Mouse (Mus musculus) adrenal gland, postnatal 0 days (tissue): Measurements from ENCODE around the gene Gbf1. TPM values are rescaled to one million over a fixed set of nuclear protein-coding genes. Genes with fewer than 3 reads are reported as not detected.

Source experiments
- polyA plus RNA-seq: library from polyadenylated mRNA; unstranded; fragments of >200 nt; fragmentation: Nextera tagmentation; extraction: Ambion mirVana; gene quantifications from 2 replicates; pipeline ENCODE4 v1.2.1, GENCODE M21; 2015

Gene Gbf1
- 19.8 and 31.0 TPM in 2 replicates for polyA plus RNA-seq

GRCm38 (mm10) chr19:46152127-46152803 lies at the start of gene Gbf1:
Gbf1 (plus strand) TSS chr19:46152509.

GRCm38 (mm10) chr19:46131694-46132525 lies 20.4 kb upstream of the Gbf1 start, which contains the start of gene Elovl3:
Elovl3 (plus strand) TSS chr19:46131897.

GRCm38 (mm10) chr19:46147511-46148371 lies 4.6 kb upstream of the Gbf1 start, which contains the start of gene Pitx3:
Pitx3 (minus strand) TSS chr19:46148326.

GRCm38 (mm10) chr19:46304216-46304841 lies 152.0 kb downstream of the Gbf1 start, which contains the start of gene Nfkb2:
Nfkb2 (plus strand) TSS chr19:46304320.

GRCm38 (mm10) chr19:46326756-46327305 lies 174.5 kb downstream of the Gbf1 start, which contains the start of gene Psd:
Psd (minus strand) TSS chr19:46327156.

GRCm38 (mm10) chr19:46328081-46329030 lies 176.0 kb downstream of the Gbf1 start, which contains the start of gene Fbxl15:
Fbxl15 (plus strand) TSS chr19:46328184.

Other genes starting within 250 kb of the Gbf1 start
- 9.0 and 12.9 TPM in 2 replicates for gene Armh3, start 154.0 kb upstream of the Gbf1 start, polyA plus RNA-seq
- 7.6 and 12.8 TPM in 2 replicates for gene Hps6, start 149.0 kb upstream of the Gbf1 start, polyA plus RNA-seq
- 8.4 and 9.7 TPM in 2 replicates for gene Pprc1, start 107.6 kb upstream of the Gbf1 start, polyA plus RNA-seq
- 68.6 and 73.4 TPM in 2 replicates for gene Ldb1, start 107.3 kb upstream of the Gbf1 start, polyA plus RNA-seq
- gene Nolc1, start 76.6 kb upstream of the Gbf1 start, polyA plus RNA-seq: 25.9 and 35.4 TPM in 2 replicates
- gene Elovl3, start 20.6 kb upstream of the Gbf1 start, polyA plus RNA-seq: not detected in 2 replicates
- 0.11 TPM in 1 of 2 replicates, not detected in the other for gene Pitx3, start 4.2 kb upstream of the Gbf1 start, polyA plus RNA-seq
- 7.4 and 10.3 TPM in 2 replicates for gene Nfkb2, start 151.8 kb downstream of the Gbf1 start, polyA plus RNA-seq
- 6.5 and 11.7 TPM in 2 replicates for gene Psd, start 174.6 kb downstream of the Gbf1 start, polyA plus RNA-seq
- gene Fbxl15, start 175.7 kb downstream of the Gbf1 start, polyA plus RNA-seq: 22.1 and 22.2 TPM in 2 replicates
- 138 and 176 TPM in 2 replicates for gene Cuedc2, start 186.2 kb downstream of the Gbf1 start, polyA plus RNA-seq
- gene Mfsd13a, start 188.6 kb downstream of the Gbf1 start, polyA plus RNA-seq: 3.7 and 5.1 TPM in 2 replicates
- 1.7 and 2.6 TPM in 2 replicates for gene 2310034G01Rik, start 197.8 kb downstream of the Gbf1 start, polyA plus RNA-seq
- gene Actr1a, start 243.2 kb downstream of the Gbf1 start, polyA plus RNA-seq: 79.3 and 83.6 TPM in 2 replicates
- gene Sufu, start 244.4 kb downstream of the Gbf1 start, polyA plus RNA-seq: 11.3 and 13.9 TPM in 2 replicates